Mouse (Mus musculus): ENCODE measurements around the gene Klc3. TPM values are rescaled to one million over a fixed set of nuclear protein-coding genes. Genes with fewer than 3 reads are reported as not detected.

Gene Klc3
- polyA plus RNA-seq, 1 experiment, result 1.6 TPM

GRCm38 (mm10) chr7:19432475-19432874 lies 28.6 kb upstream of the Klc3 start:
- WGBS, result 88% methylated on average over 2 of the region's 2 CpGs
- TF ChIP-seq CTCF (IDR thresholded peaks at IDR 0.05; ENCODE audit: control insufficient read depth, insufficient read depth, low read length) (peak; percentile 34; the same call in 1 of the 2 replicates), POLR2A (IDR thresholded peaks at IDR 0.05; ENCODE audit: borderline replicate concordance, control insufficient read depth, low read depth, low read length) (no peak)
- Histone ChIP-seq H3K4me1 (ENCODE audit: control insufficient read depth, insufficient read depth, low read length) (no peaks in the 10 kb centered on the region; the same call in 1 of the 2 replicates), H3K4me3 (replicated peaks; ENCODE audit: control insufficient read depth, low read depth, low read length) (no peak overlapping the region), H3K27ac (ENCODE audit: control insufficient read depth, insufficient read depth, low read depth, low read length, poor library complexity) (no peak overlapping the region)

GRCm38 (mm10) chr7:19430402-19430801 lies 26.5 kb upstream of the Klc3 start:
- TF ChIP-seq POLR2A (IDR thresholded peaks at IDR 0.05; ENCODE audit: borderline replicate concordance, control insufficient read depth, low read depth, low read length), result no peak
- TF ChIP-seq CTCF (IDR thresholded peaks at IDR 0.05; ENCODE audit: control insufficient read depth, insufficient read depth, low read length), result no peak
- WGBS, result 88% methylated on average over 6 of the region's 6 CpGs
- Histone ChIP-seq H3K4me3 (replicated peaks; ENCODE audit: control insufficient read depth, low read depth, low read length) (no peak overlapping the region), H3K27ac (ENCODE audit: control insufficient read depth, insufficient read depth, low read depth, low read length, poor library complexity) (no peak overlapping the region), H3K4me1 (ENCODE audit: control insufficient read depth, insufficient read depth, low read length) (no peaks in the 10 kb centered on the region; the same call in 1 of the 2 replicates)

GRCm38 (mm10) chr7:19429726-19430125 lies 25.8 kb upstream of the Klc3 start:
- 77% methylated on average over 8 of the region's 8 CpGs for WGBS
- TF ChIP-seq POLR2A (IDR thresholded peaks at IDR 0.05; ENCODE audit: borderline replicate concordance, control insufficient read depth, low read depth, low read length), result no peak
- Histone ChIP-seq H3K4me1 (ENCODE audit: control insufficient read depth, insufficient read depth, low read length) (no peaks in the 10 kb centered on the region; the same call in 1 of the 2 replicates), H3K4me3 (replicated peaks; ENCODE audit: control insufficient read depth, low read depth, low read length) (no peak overlapping the region), H3K27ac (ENCODE audit: control insufficient read depth, insufficient read depth, low read depth, low read length, poor library complexity) (no peak overlapping the region)

- H3K27ac ChIP-seq (ENCODE audit: control insufficient read depth, insufficient read depth, low read depth, low read length, poor library complexity), result peak overlapping the region; percentile 48
- TF ChIP-seq POLR2A (IDR thresholded peaks at IDR 0.05; ENCODE audit: borderline replicate concordance, control insufficient read depth, low read depth, low read length) (no peak), CTCF (IDR thresholded peaks at IDR 0.05; ENCODE audit: control insufficient read depth, insufficient read depth, low read length) (no peak)
- H3K4me1 ChIP-seq (ENCODE audit: control insufficient read depth, insufficient read depth, low read length), result no peaks in the 10 kb centered on the region; the same call in 1 of the 2 replicates
- H3K4me3 ChIP-seq (replicated peaks; ENCODE audit: control insufficient read depth, low read depth, low read length), result no peak overlapping the region
- 84% methylated on average over 15 of the region's 15 CpGs for WGBS
Measured at GRCm38 (mm10) chr7:19427999-19428650, 24.2 kb upstream of the Klc3 start.

- WGBS, result 80% methylated on average over 6 of the region's 6 CpGs
- Histone ChIP-seq H3K4me3 (replicated peaks; ENCODE audit: control insufficient read depth, low read depth, low read length) (no peak overlapping the region), H3K27ac (ENCODE audit: control insufficient read depth, insufficient read depth, low read depth, low read length, poor library complexity) (no peak overlapping the region), H3K4me1 (ENCODE audit: control insufficient read depth, insufficient read depth, low read length) (no peaks in the 10 kb centered on the region; the same call in 1 of the 2 replicates)
- TF ChIP-seq POLR2A (IDR thresholded peaks at IDR 0.05; ENCODE audit: borderline replicate concordance, control insufficient read depth, low read depth, low read length) (no peak), CTCF (IDR thresholded peaks at IDR 0.05; ENCODE audit: control insufficient read depth, insufficient read depth, low read length) (no peak)
Measured at GRCm38 (mm10) chr7:19426888-19427287, 23.0 kb upstream of the Klc3 start.

GRCm38 (mm10) chr7:19426349-19426748 lies 22.4 kb upstream of the Klc3 start:
- no peaks in the 10 kb centered on the region; the same call in 1 of the 2 replicates for H3K4me1 ChIP-seq (ENCODE audit: control insufficient read depth, insufficient read depth, low read length)
- H3K4me3 ChIP-seq (replicated peaks; ENCODE audit: control insufficient read depth, low read depth, low read length), result no peak overlapping the region
- 73% methylated on average over 6 of the region's 6 CpGs for WGBS
- no peak overlapping the region for H3K27ac ChIP-seq (ENCODE audit: control insufficient read depth, insufficient read depth, low read depth, low read length, poor library complexity)
- TF ChIP-seq CTCF (IDR thresholded peaks at IDR 0.05; ENCODE audit: control insufficient read depth, insufficient read depth, low read length) (no peak), POLR2A (IDR thresholded peaks at IDR 0.05; ENCODE audit: borderline replicate concordance, control insufficient read depth, low read depth, low read length) (no peak)

- no peak overlapping the region for H3K27ac ChIP-seq (ENCODE audit: control insufficient read depth, insufficient read depth, low read depth, low read length, poor library complexity)
- TF ChIP-seq POLR2A (IDR thresholded peaks at IDR 0.05; ENCODE audit: borderline replicate concordance, control insufficient read depth, low read depth, low read length) (no peak), CTCF (IDR thresholded peaks at IDR 0.05; ENCODE audit: control insufficient read depth, insufficient read depth, low read length) (no peak)
- 41% methylated on average over 4 of the region's 4 CpGs for WGBS
- no peak overlapping the region for H3K4me3 ChIP-seq (replicated peaks; ENCODE audit: control insufficient read depth, low read depth, low read length)
- no peaks in the 10 kb centered on the region; the same call in 1 of the 2 replicates for H3K4me1 ChIP-seq (ENCODE audit: control insufficient read depth, insufficient read depth, low read length)
Measured at GRCm38 (mm10) chr7:19424051-19424450, 20.1 kb upstream of the Klc3 start.

- Histone ChIP-seq H3K4me1 (ENCODE audit: control insufficient read depth, insufficient read depth, low read length) (no peaks in the 10 kb centered on the region; the same call in 1 of the 2 replicates), H3K4me3 (replicated peaks; ENCODE audit: control insufficient read depth, low read depth, low read length) (no peak overlapping the region), H3K27ac (ENCODE audit: control insufficient read depth, insufficient read depth, low read depth, low read length, poor library complexity) (no peak overlapping the region)
- TF ChIP-seq CTCF (IDR thresholded peaks at IDR 0.05; ENCODE audit: control insufficient read depth, insufficient read depth, low read length) (no peak), POLR2A (IDR thresholded peaks at IDR 0.05; ENCODE audit: borderline replicate concordance, control insufficient read depth, low read depth, low read length) (no peak)
- 81% methylated on average over 3 of the region's 3 CpGs for WGBS
Measured at GRCm38 (mm10) chr7:19423083-19423482, 19.2 kb upstream of the Klc3 start.
